Mouse (Mus musculus) forebrain, postnatal 0 days (tissue): ENCODE data around the gene Far1. TPM values are rescaled to one million over a fixed set of nuclear protein-coding genes. Genes with fewer than 3 reads are reported as not detected.

Experiments used
- ATAC-seq: fragments of 200-750 bp; cut with Nextera tagmentation; 2 replicates; pipeline ENCODE4 v1.8.0; 2017; ENCODE audit warnings: mild to moderate bottlenecking, moderate library complexity
- DNase-seq: peaks from one replicate; pipeline ENCODE4 v3.0.0-alpha.2; 2015
- H3K27ac ChIP-seq: fragments of 300-500 bp; sonication (generic); 2 replicates; pipeline ENCODE4 v1.5.1; 2014; ENCODE audit warnings: low read depth, mild to moderate bottlenecking, antibody characterized with exemption, low read length, moderate library complexity, mixed read lengths
- H3K27me3 ChIP-seq: fragments of 300-500 bp; sonication (generic); 2 replicates; pipeline ENCODE4 v1.6.1; 2014; ENCODE audit warnings: mild to moderate bottlenecking, low read length, mixed read lengths; ENCODE audit not compliant: insufficient read depth
- H3K36me3 ChIP-seq: fragments of 300-500 bp; sonication (generic); 2 replicates; pipeline ENCODE4 v1.6.1; 2014; ENCODE audit warnings: mild to moderate bottlenecking, moderate library complexity; ENCODE audit not compliant: insufficient read depth
- H3K4me1 ChIP-seq: fragments of 300-500 bp; sonication (generic); 2 replicates; pipeline ENCODE4 v1.6.1; 2014; ENCODE audit warnings: antibody characterized with exemption; ENCODE audit not compliant: insufficient read depth
- H3K4me2 ChIP-seq: fragments of 300-500 bp; sonication (generic); 2 replicates; pipeline ENCODE4 v1.6.1; 2014; ENCODE audit warnings: low read depth, mild to moderate bottlenecking, moderate library complexity
- H3K4me3 ChIP-seq: fragments of 300-500 bp; sonication (generic); 2 replicates; pipeline ENCODE4 v1.5.1; 2014; ENCODE audit warnings: low read depth, low read length, mixed read lengths
- H3K9ac ChIP-seq: fragments of 300-500 bp; sonication (generic); 2 replicates; pipeline ENCODE4 v1.6.1; 2014; ENCODE audit warnings: mild to moderate bottlenecking
- H3K9me3 ChIP-seq: fragments of 300-500 bp; sonication (generic); 2 replicates; pipeline ENCODE4 v1.6.1; 2016; ENCODE audit warnings: low read length
- CTCF ChIP-seq: sonication (generic); IDR thresholded peaks from 2 replicates; pipeline ENCODE4 v1.5.1; 2016; ENCODE audit warnings: antibody characterized with exemption, control low read depth, low read depth
- WGBS: fragments of 180-500 bp; shearing (Covaris S2); extraction: QIAGEN DNeasy Blood & Tissue Kit; methylation state at CpG from one replicate; pipeline ENCODE4 v1.1.7; 2014; 5-methylcytosine and 5-hydroxymethylcytosine counted together
- polyA plus RNA-seq: library from polyadenylated mRNA; unstranded; fragments of >200 nt; fragmentation: Nextera tagmentation; extraction: Ambion mirVana; gene quantifications from 2 replicates; pipeline ENCODE4 v1.2.1, GENCODE M21; 2015
- total RNA-seq: library from RNA; depleted of rRNA; stranded (reverse); fragments of >200 nt; gene quantifications from 2 replicates; pipeline ENCODE4 v1.2.3, GENCODE M21; 2014; rRNA removed

Gene Far1
- total RNA-seq (92.3 and 94.0 TPM in 2 replicates), polyA plus RNA-seq (35.0 and 45.4 TPM in 2 replicates)

GRCm38 (mm10) chr7:113513286-113513962 is at the start of gene Far1:
Gene Far1 (plus strand): TSS chr7:113513834.
- peak; percentile 99 for DNase-seq
- H3K9me3 ChIP-seq: no peaks in the 10 kb centered on the region
- no peaks in the 10 kb centered on the region for H3K27me3 ChIP-seq
- TF ChIP-seq CTCF: peak; percentile 66
- H3K27ac ChIP-seq: peak within 1 kb of the TSS; percentile 90
- peak within 1 kb of the TSS; percentile 86 for H3K4me3 ChIP-seq
- peak within 1 kb of the TSS; percentile 85 for H3K9ac ChIP-seq
- H3K36me3 ChIP-seq: no peaks in the 10 kb centered on the region
- peak within 1 kb of the TSS; percentile 92 for H3K4me2 ChIP-seq
- peaks cover 13% of the 10 kb centered on the region; the same call in 1 of the 2 replicates for H3K4me1 ChIP-seq
- peak; percentile 98 for ATAC-seq
- 4% methylated on average over 68 of the region's 71 CpGs for WGBS

GRCm38 (mm10) chr7:113468345-113468744 is 45.3 kb upstream of the Far1 start:
- Histone ChIP-seq H3K9me3 (no peaks in the 10 kb centered on the region), H3K4me3 (no peak overlapping the region), H3K4me2 (no peak overlapping the region), H3K4me1 (no peaks in the 10 kb centered on the region), H3K36me3 (no peaks in the 10 kb centered on the region), H3K27me3 (no peaks in the 10 kb centered on the region), H3K9ac (no peak overlapping the region), H3K27ac (no peak overlapping the region)
- TF ChIP-seq CTCF: no peak
- whole genome bisulfite sequencing: 85% methylated on average over 3 of the region's 3 CpGs
- ATAC-seq (no peak), DNase-seq (no peak)

- Histone ChIP-seq H3K36me3 (no peaks in the 10 kb centered on the region), H3K9ac (no peak overlapping the region), H3K27ac (no peak overlapping the region), H3K4me3 (no peak overlapping the region), H3K4me1 (no peaks in the 10 kb centered on the region), H3K9me3 (no peaks in the 10 kb centered on the region), H3K4me2 (no peak overlapping the region), H3K27me3 (no peaks in the 10 kb centered on the region)
- ATAC-seq (no peak), DNase-seq (no peak)
- no peak for TF ChIP-seq CTCF
- WGBS: 91% methylated on average over 2 of the region's 2 CpGs
These were observed 43.0 kb upstream of the Far1 start for GRCm38 (mm10) chr7:113470671-113471070.

GRCm38 (mm10) chr7:113471653-113472052 is 42.0 kb upstream of the Far1 start:
- WGBS: 77% methylated on average over 1 of the region's 1 CpGs
- no peak overlapping the region for H3K4me2 ChIP-seq
- no peak for ATAC-seq

GRCm38 (mm10) chr7:113495792-113496191 is 17.8 kb upstream of the Far1 start:
- no peak for DNase-seq
- no peaks in the 10 kb centered on the region for H3K27me3 ChIP-seq
- no peaks in the 10 kb centered on the region for H3K9me3 ChIP-seq
- H3K27ac ChIP-seq: no peak overlapping the region
- whole genome bisulfite sequencing: 82% methylated on average over 2 of the region's 2 CpGs
- H3K9ac ChIP-seq: no peak overlapping the region
- H3K4me1 ChIP-seq: no peaks in the 10 kb centered on the region
- no peak for ATAC-seq
- no peak overlapping the region for H3K4me3 ChIP-seq
- H3K36me3 ChIP-seq: no peaks in the 10 kb centered on the region
- TF ChIP-seq CTCF: no peak
- no peak overlapping the region for H3K4me2 ChIP-seq

More at GRCm38 (mm10) chr7:113471653-113472052, 42.0 kb upstream of the Far1 start:
- Histone ChIP-seq H3K36me3 (no peaks in the 10 kb centered on the region), H3K9ac (no peak overlapping the region), H3K27me3 (no peaks in the 10 kb centered on the region), H3K4me3 (no peak overlapping the region), H3K27ac (no peak overlapping the region), H3K9me3 (no peaks in the 10 kb centered on the region), H3K4me1 (no peaks in the 10 kb centered on the region)
- DNase-seq: no peak
- no peak for TF ChIP-seq CTCF

GRCm38 (mm10) chr7:113498413-113498812 is 15.2 kb upstream of the Far1 start:
- no peaks in the 10 kb centered on the region for H3K9me3 ChIP-seq
- no peaks in the 10 kb centered on the region for H3K4me1 ChIP-seq
- no peak overlapping the region for H3K4me2 ChIP-seq
- TF ChIP-seq CTCF: no peak
- no peak overlapping the region for H3K27ac ChIP-seq
- no peak overlapping the region for H3K9ac ChIP-seq
- no peak overlapping the region for H3K4me3 ChIP-seq
- H3K27me3 ChIP-seq: no peaks in the 10 kb centered on the region
- no peak for ATAC-seq
- DNase-seq: no peak
- 87% methylated on average over 3 of the region's 3 CpGs for WGBS
- no peaks in the 10 kb centered on the region for H3K36me3 ChIP-seq

DNA sequence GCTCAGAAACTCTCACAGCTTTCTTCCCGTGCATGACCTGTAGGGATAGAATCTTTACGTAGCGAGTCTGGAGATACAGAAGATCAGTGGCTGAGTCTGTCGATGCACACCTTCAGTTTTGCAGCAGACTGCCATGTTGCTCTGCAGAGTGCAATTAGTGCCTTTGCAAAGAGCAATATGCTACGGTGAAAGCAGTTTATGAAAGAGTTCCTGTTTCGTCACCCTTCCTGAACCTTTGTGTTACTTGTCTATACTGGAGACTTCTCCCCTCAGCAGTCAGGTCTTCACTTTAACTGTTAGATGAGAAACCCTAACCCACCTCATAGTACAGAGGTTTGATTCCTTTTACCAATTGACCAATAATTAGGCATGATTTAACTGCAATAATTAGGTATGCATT is 13.8 kb upstream of the Far1 start:
- Histone ChIP-seq H3K27ac (no peak overlapping the region), H3K4me3 (no peak overlapping the region), H3K9me3 (no peaks in the 10 kb centered on the region), H3K9ac (no peak overlapping the region), H3K4me1 (no peaks in the 10 kb centered on the region), H3K36me3 (no peaks in the 10 kb centered on the region), H3K4me2 (no peak overlapping the region), H3K27me3 (no peaks in the 10 kb centered on the region)
- 80% methylated on average over 6 of the region's 6 CpGs for WGBS
- no peak for DNase-seq
- no peak for ATAC-seq
- TF ChIP-seq CTCF: no peak
